Mouse (Mus musculus) liver (tissue): Measurements from ENCODE around the gene Dgkq.
A peak's percentile ranks its signal among the peaks of the same experiment; 100 is the strongest.

Experiments
- DNase-seq: peaks from one replicate; pipeline ENCODE4 v3.0.0-alpha.2; 2020; ENCODE audit warnings: mixed read lengths

Dgkq gene

GRCm38 (mm10) chr5:108680871-108681270 lies 11.4 kb upstream of the Dgkq start:
- DNase-seq, result no peak

GRCm38 (mm10) chr5:108679909-108680308 lies 10.4 kb upstream of the Dgkq start:
- no peak for DNase-seq

GRCm38 (mm10) chr5:108678296-108678854 lies 8.9 kb upstream of the Dgkq start:
- DNase-seq, result no peak

GRCm38 (mm10) chr5:108677605-108678295 lies 8.3 kb upstream of the Dgkq start:
- peak; percentile 83 for DNase-seq

- DNase-seq, result peak; percentile 69
Observed at GRCm38 (mm10) chr5:108676772-108677498, 7.5 kb upstream of the Dgkq start.

GRCm38 (mm10) chr5:108675251-108675816 lies 5.9 kb upstream of the Dgkq start, which contains the start of gene Slc26a1:
TSS of gene Slc26a1 (minus strand) at chr5:108675569.
- DNase-seq, result peak; percentile 79

GRCm38 (mm10) chr5:108674624-108675023 lies 5.2 kb upstream of the Dgkq start:
- DNase-seq, result peak; percentile 44

GRCm38 (mm10) chr5:108671757-108672156 lies 2.3 kb upstream of the Dgkq start:
- DNase-seq, result no peak

- DNase-seq, result peak; percentile 86
Observed at GRCm38 (mm10) chr5:108670785-108671184, 1.3 kb upstream of the Dgkq start.

- no peak for DNase-seq
Observed at GRCm38 (mm10) chr5:108669986-108670385, 514 bp upstream of the Dgkq start.

- no peak for DNase-seq
Observed at GRCm38 (mm10) chr5:108668387-108668932, 1.0 kb downstream of the Dgkq start.

GRCm38 (mm10) chr5:108667370-108667769 lies 2.1 kb downstream of the Dgkq start:
- DNase-seq, result no peak

GRCm38 (mm10) chr5:108665066-108665465 lies 4.4 kb downstream of the Dgkq start:
- no peak for DNase-seq

GRCm38 (mm10) chr5:108662772-108663171 lies 6.7 kb downstream of the Dgkq start:
- no peak for DNase-seq

- DNase-seq, result peak; percentile 97
Observed at GRCm38 (mm10) chr5:108660632-108661268, 8.7 kb downstream of the Dgkq start.

GRCm38 (mm10) chr5:108659698-108660631 lies 9.5 kb downstream of the Dgkq start, which contains the start of gene Idua:
TSS of gene Idua (plus strand) at chr5:108660331.
- DNase-seq, result peak; percentile 29

- DNase-seq, result peak; percentile 1
Observed at GRCm38 (mm10) chr5:108658611-108659010, 10.9 kb downstream of the Dgkq start.

GRCm38 (mm10) chr5:108657406-108657805 lies 12.1 kb downstream of the Dgkq start:
- no peak for DNase-seq

GRCm38 (mm10) chr5:108655891-108656650 lies 13.4 kb downstream of the Dgkq start:
- DNase-seq, result no peak

GRCm38 (mm10) chr5:108655381-108655780 lies 14.1 kb downstream of the Dgkq start:
- no peak for DNase-seq
